ENCODE assay signal across 13 mouse cellular contexts in genomic region chr4:32956423-32956822, GRCm38 (mm10). TPM values are rescaled to one million over a fixed set of nuclear protein-coding genes. Genes with fewer than 3 reads are reported as not detected.
"Had no signal": no experiment of that assay in that cellular context is flagged by ENCODE, and none has a peak within 500 bp of the region (broad histone marks: within the 10 kb centered on the region; RNA-seq: fewer than 3 reads in every experiment).

No protein-coding gene starts in this region.

- DNase-seq: retina, postnatal 1 day; right cerebral cortex, adult 18-20 months; right cerebral cortex, postnatal 14 days; right cerebral cortex, postnatal 25 days; right cerebral cortex, postnatal 4 days; spleen, adult 18-20 months; thymus, adult 18-20 months; thymus, adult 2 months; thymus, postnatal 14 days; thymus, postnatal 25 days; thymus, postnatal 36 days; thymus, postnatal 4 days had no signal

RNA-seq across cellular contexts. Expression of gene Ankrd6, which starts 5.8 kb away (rescaled TPM):
- total RNA-seq: neutrophil, adult 5-6 weeks had no signal
